Mouse (Mus musculus): Measurements from ENCODE around the gene Eid3. TPM values are rescaled to one million over a fixed set of nuclear protein-coding genes. Genes with fewer than 3 reads are reported as not detected.

Eid3 gene
- polyA plus RNA-seq, 1 experiment from 2014 or later: 0.64 TPM

DNA sequence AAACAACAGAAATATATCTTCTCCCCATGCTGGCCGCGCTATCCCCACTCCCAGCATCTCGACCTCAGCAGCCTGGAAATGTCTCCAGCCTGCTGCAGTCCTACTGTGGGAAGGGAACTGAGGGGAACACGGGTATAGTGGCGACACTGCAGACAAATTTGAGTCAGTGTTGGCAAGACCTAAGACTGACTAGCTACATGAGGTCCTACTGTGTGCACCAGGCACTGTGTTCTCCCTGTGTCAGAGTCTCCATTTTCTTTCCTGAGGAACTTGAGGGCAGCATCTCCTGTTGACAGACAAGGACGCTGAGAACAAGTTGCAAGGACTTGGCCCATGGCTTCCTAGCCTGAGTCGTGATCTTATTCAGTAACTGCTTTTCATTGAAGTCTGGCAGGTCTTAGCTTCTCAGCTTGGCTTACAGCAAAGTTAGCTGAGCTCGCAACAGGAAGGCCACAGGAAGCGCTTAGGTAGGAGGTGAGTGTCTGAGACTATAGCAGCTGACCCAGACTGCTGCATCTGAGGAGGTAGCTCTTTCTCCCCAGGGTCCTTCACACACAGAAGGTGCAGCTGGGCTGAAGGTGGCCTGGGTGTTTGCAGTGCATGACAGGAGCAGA, 26.1 kb downstream of the Eid3 start:
- H3K4me1 ChIP-seq (ENCODE audit: control insufficient read depth, insufficient read depth, low read length): no peaks in the 10 kb centered on the region; the same call in 1 of the 2 replicates
- H3K36me3 ChIP-seq (ENCODE audit: control insufficient read depth, insufficient read depth, low read length): peaks cover 25% of the 10 kb centered on the region
- H3K9ac ChIP-seq (ENCODE audit: low read length): no peak overlapping the region
- no peaks in the 10 kb centered on the region for H3K27me3 ChIP-seq (ENCODE audit: control insufficient read depth, insufficient read depth, low read length)
- H3K9me3 ChIP-seq (ENCODE audit: control insufficient read depth, low read length): no peaks in the 10 kb centered on the region
- H3K4me2 ChIP-seq (ENCODE audit: low read depth): no peak overlapping the region
- no peak overlapping the region for H3K27ac ChIP-seq (ENCODE audit: low read depth, low read length)
- DNase-seq (ENCODE audit: low spot score) (no peak), ATAC-seq (ENCODE audit: insufficient read depth, low FRiP score, low TSS enrichment) (no peak)
- 89% methylated on average over 9 of the region's 9 CpGs for WGBS
- H3K4me3 ChIP-seq (ENCODE audit: low read depth, low read length): no peak overlapping the region

DNA sequence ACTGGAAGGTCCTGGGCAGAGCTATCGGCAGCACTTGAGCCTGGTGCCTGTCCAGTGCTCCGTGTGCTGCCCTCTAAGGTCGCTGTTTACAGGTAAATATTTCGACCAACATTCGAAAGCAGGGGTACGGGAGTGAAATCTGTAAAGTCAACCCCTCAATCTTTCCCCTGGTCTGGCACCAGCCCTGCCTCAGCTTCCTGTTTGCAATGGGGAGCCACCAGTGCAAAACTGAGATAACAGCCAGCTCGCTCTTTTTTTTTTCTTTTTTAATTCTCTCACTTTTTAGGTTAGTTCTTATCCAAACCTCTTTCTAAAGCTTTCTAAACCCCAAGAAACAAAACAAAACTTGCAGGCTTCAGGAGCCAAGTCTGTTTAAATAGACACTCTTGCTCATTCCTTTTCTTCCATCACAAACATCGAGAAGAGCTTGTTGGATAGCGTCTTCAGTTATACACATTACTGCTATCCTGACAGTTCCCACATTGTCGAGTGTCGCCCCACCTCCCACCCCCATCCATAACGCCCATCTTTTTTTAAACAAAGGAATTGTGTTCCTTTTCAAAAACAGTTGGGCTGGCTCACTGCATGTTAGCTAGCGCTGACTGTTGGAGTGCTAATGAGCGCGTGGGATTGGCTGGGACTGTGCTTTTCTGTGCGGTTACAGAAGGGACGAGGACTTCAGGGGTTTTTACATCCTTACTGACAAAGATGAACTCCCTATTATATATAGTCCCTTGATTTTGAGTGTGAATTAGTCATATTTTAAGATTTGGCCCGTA, 27.6 kb downstream of the Eid3 start:
- H3K27ac ChIP-seq (ENCODE audit: low read depth, low read length): no peak overlapping the region
- no peaks in the 10 kb centered on the region for H3K27me3 ChIP-seq (ENCODE audit: control insufficient read depth, insufficient read depth, low read length)

DNA sequence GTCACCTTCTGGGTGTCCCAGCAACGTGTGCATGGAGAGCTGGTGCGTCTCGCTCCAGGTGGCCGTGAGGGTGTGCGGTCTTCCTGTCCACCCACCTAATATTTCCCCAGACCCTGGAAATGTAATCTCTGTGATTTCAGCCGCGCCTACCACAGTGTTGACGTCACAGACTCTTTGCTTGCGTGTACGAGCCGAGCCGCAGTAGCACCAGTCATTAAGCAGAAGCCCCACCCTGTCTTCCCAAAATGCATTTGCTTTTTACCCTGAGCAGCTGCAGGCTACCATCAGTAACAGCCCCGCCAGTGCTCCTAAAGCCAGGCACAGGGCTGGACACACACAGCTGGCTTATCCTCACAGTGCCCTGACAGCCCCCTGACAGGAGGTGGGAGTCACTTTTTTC, 31.5 kb downstream of the Eid3 start:
- peaks cover 16% of the 10 kb centered on the region for H3K36me3 ChIP-seq (ENCODE audit: control insufficient read depth, insufficient read depth, low read length)
- DNase-seq (ENCODE audit: low spot score) (no peak), ATAC-seq (ENCODE audit: insufficient read depth, low FRiP score, low TSS enrichment) (no peak)
- H3K27me3 ChIP-seq (ENCODE audit: control insufficient read depth, insufficient read depth, low read length): no peaks in the 10 kb centered on the region
- no peak overlapping the region for H3K4me3 ChIP-seq (ENCODE audit: low read depth, low read length)
- WGBS: 93% methylated on average over 13 of the region's 13 CpGs
- H3K9ac ChIP-seq (ENCODE audit: low read length): no peak overlapping the region
- H3K4me1 ChIP-seq (ENCODE audit: control insufficient read depth, insufficient read depth, low read length): 0 out of 2 replicates have a peak, but pooled peaks cover 2% of the 10 kb centered on the region
- no peak overlapping the region for H3K27ac ChIP-seq (ENCODE audit: low read depth, low read length)
- no peaks in the 10 kb centered on the region for H3K9me3 ChIP-seq (ENCODE audit: control insufficient read depth, low read length)
- H3K4me2 ChIP-seq (ENCODE audit: low read depth): no peak overlapping the region

More for the DNA sequence above, 27.6 kb downstream of the Eid3 start:
- DNase-seq (ENCODE audit: low spot score): no peak
- no peak overlapping the region for H3K4me3 ChIP-seq (ENCODE audit: low read depth, low read length)
- WGBS: 86% methylated on average over 18 of the region's 18 CpGs
- H3K36me3 ChIP-seq (ENCODE audit: control insufficient read depth, insufficient read depth, low read length): peaks cover 28% of the 10 kb centered on the region
- no peaks in the 10 kb centered on the region for H3K9me3 ChIP-seq (ENCODE audit: control insufficient read depth, low read length)
- H3K4me2 ChIP-seq (ENCODE audit: low read depth): no peak overlapping the region
- no peak overlapping the region for H3K9ac ChIP-seq (ENCODE audit: low read length)
- no peak for ATAC-seq (ENCODE audit: insufficient read depth, low FRiP score, low TSS enrichment)
- H3K4me1 ChIP-seq (ENCODE audit: control insufficient read depth, insufficient read depth, low read length): no peaks in the 10 kb centered on the region; the same call in 1 of the 2 replicates

DNA sequence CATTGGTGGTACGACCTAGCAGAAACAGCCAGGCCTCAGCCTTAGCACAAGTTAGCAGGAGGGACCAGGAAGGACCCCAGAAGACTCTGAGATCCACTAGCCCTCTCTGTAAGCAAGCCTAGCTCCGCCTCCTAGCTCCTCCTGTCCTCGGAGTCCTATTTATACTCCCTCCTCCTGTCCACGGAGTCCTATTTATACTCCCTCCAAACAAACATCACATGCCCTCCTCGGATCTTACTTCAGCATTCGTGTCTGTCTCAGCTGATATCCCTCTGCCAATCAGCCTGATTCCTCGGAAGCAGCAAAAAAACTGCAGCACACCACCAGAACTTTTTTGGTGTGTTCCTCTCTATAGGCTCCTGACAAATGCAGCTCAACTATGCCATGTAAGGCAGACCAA, 32.5 kb downstream of the Eid3 start:
- Histone ChIP-seq H3K4me3 (ENCODE audit: low read depth, low read length) (no peak overlapping the region), H3K27ac (ENCODE audit: low read depth, low read length) (no peak overlapping the region), H3K27me3 (ENCODE audit: control insufficient read depth, insufficient read depth, low read length) (no peaks in the 10 kb centered on the region), H3K9ac (ENCODE audit: low read length) (no peak overlapping the region), H3K9me3 (ENCODE audit: control insufficient read depth, low read length) (no peaks in the 10 kb centered on the region), H3K36me3 (ENCODE audit: control insufficient read depth, insufficient read depth, low read length) (peaks cover 16% of the 10 kb centered on the region), H3K4me1 (ENCODE audit: control insufficient read depth, insufficient read depth, low read length) (0 out of 2 replicates have a peak, but pooled peaks cover 2% of the 10 kb centered on the region), H3K4me2 (ENCODE audit: low read depth) (no peak overlapping the region)
- 67% methylated on average over 7 of the region's 7 CpGs for WGBS
- no peak for ATAC-seq (ENCODE audit: insufficient read depth, low FRiP score, low TSS enrichment)
- no peak for DNase-seq (ENCODE audit: low spot score)

DNA sequence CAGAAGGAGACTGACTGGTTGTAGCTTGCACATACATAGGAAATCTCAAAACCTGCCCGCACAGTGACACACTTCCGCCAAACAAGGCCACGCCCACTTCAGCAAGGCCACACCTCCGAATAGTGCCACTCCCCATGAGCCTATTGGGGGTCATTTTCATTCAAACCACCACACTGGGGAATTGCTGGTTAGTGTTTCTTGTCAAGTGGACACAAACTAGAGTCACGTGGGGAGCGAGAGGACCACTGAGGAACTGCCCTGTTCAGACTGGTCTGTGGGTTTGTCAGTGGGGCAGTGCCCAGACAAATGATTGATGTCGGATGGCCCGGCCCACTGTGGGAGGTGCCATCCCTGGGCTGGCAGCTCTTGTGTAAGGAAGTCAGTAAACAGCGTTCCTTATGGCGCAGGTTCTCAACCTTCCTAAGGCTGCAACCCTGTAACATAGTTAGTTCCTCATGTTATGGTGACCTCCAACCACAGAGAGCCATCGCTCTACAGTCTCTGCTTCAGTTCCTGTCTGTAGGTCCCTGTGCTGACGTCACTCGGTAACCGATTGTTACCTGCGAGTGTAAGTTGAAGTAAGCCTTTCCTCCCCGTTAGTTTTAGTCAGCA, 33.5 kb downstream of the Eid3 start:
- Histone ChIP-seq H3K36me3 (ENCODE audit: control insufficient read depth, insufficient read depth, low read length) (peaks cover 16% of the 10 kb centered on the region), H3K27me3 (ENCODE audit: control insufficient read depth, insufficient read depth, low read length) (no peaks in the 10 kb centered on the region), H3K4me2 (ENCODE audit: low read depth) (0 out of 2 replicates have a peak overlapping the region, but pooled peaks have one; percentile 0), H3K4me3 (ENCODE audit: low read depth, low read length) (no peak overlapping the region), H3K9me3 (ENCODE audit: control insufficient read depth, low read length) (no peaks in the 10 kb centered on the region), H3K27ac (ENCODE audit: low read depth, low read length) (peak overlapping the region; percentile 5; the same call in 1 of the 2 replicates), H3K4me1 (ENCODE audit: control insufficient read depth, insufficient read depth, low read length) (0 out of 2 replicates have a peak, but pooled peaks cover 2% of the 10 kb centered on the region), H3K9ac (ENCODE audit: low read length) (no peak overlapping the region)
- ATAC-seq (ENCODE audit: insufficient read depth, low FRiP score, low TSS enrichment) (peak; percentile 59), DNase-seq (ENCODE audit: low spot score) (peak; percentile 46)
- 39% methylated on average over 16 of the region's 16 CpGs for WGBS

DNA sequence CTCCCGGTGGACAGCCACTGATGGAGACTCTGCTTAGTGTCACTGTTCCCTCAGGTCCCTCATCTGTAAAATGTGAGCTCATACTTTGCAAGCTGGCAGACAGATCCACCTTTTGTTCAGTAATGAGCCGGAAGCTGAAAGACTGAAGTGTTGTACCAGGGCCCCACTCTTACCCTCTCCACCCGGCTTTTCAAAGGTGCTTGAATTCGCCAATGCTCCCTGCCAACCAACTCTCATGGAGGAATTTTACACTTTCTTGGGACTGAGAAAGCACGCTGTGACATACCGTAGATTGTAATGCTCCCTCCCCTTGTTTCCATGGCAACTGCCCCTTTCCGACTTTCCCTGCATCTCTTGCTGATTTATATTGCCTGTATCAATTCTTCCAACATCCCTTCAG, 34.1 kb downstream of the Eid3 start:
- DNase-seq (ENCODE audit: low spot score): peak; percentile 55
- H3K27me3 ChIP-seq (ENCODE audit: control insufficient read depth, insufficient read depth, low read length): no peaks in the 10 kb centered on the region
- 0 out of 2 replicates have a peak, but pooled peaks cover 2% of the 10 kb centered on the region for H3K4me1 ChIP-seq (ENCODE audit: control insufficient read depth, insufficient read depth, low read length)
- H3K36me3 ChIP-seq (ENCODE audit: control insufficient read depth, insufficient read depth, low read length): peaks cover 13% of the 10 kb centered on the region
- no peak overlapping the region for H3K9ac ChIP-seq (ENCODE audit: low read length)
- peak; percentile 29 for ATAC-seq (ENCODE audit: insufficient read depth, low FRiP score, low TSS enrichment)
- 0 out of 2 replicates have a peak overlapping the region, but pooled peaks have one; percentile 0 for H3K4me2 ChIP-seq (ENCODE audit: low read depth)
- no peaks in the 10 kb centered on the region for H3K9me3 ChIP-seq (ENCODE audit: control insufficient read depth, low read length)
- H3K4me3 ChIP-seq (ENCODE audit: low read depth, low read length): no peak overlapping the region
- peak overlapping the region; percentile 5; the same call in 1 of the 2 replicates for H3K27ac ChIP-seq (ENCODE audit: low read depth, low read length)
- 19% methylated on average over 7 of the region's 7 CpGs for WGBS

DNA sequence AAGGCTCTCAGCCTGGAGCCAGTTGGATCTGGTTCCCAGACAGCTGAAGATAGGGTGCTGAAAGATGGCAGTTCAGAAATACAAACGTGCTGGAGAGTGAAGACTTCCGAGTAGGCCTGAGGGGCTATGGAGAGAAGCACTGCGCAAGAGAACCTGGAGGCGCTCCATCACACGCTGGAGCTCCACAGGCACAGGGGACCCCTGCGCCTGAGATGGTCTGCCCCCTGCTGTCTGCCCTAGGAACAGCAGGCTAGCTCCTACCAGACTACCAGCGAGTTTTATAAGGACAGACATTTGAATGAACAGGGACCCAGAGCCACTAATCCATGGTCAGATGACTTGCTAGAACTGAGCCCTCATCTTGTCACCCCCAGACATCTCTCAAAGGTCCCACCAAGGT, 35.0 kb downstream of the Eid3 start:
- Histone ChIP-seq H3K4me2 (ENCODE audit: low read depth) (no peak overlapping the region), H3K36me3 (ENCODE audit: control insufficient read depth, insufficient read depth, low read length) (peaks cover 8% of the 10 kb centered on the region), H3K9me3 (ENCODE audit: control insufficient read depth, low read length) (no peaks in the 10 kb centered on the region), H3K27ac (ENCODE audit: low read depth, low read length) (no peak overlapping the region), H3K4me3 (ENCODE audit: low read depth, low read length) (no peak overlapping the region), H3K9ac (ENCODE audit: low read length) (no peak overlapping the region), H3K4me1 (ENCODE audit: control insufficient read depth, insufficient read depth, low read length) (0 out of 2 replicates have a peak, but pooled peaks cover 2% of the 10 kb centered on the region), H3K27me3 (ENCODE audit: control insufficient read depth, insufficient read depth, low read length) (no peaks in the 10 kb centered on the region)
- DNase-seq (ENCODE audit: low spot score) (peak; percentile 87), ATAC-seq (ENCODE audit: insufficient read depth, low FRiP score, low TSS enrichment) (peak; percentile 38; the same call in 1 of the 2 replicates)
- WGBS: 6% methylated on average over 7 of the region's 7 CpGs

DNA sequence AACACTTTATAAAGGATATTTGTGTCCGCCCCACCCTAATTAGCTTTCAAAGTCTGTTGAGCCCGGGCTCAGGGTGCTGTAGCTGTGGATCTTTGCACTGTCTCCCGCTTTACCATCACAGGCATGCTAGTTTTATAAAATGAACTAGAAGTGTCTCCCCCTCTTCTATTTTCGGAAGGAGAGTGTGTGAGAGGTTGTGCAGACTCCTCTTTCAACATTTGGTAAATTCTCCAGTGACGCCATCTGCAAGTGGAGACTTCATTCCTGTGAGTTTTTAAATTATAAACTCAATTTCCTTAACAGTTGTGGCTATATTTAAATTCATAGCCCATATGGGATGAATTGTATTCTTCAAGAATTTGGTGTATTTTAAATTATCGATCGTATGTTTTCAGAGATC, 42.1 kb downstream of the Eid3 start:
- 91% methylated on average over 7 of the region's 7 CpGs for WGBS
- no peak overlapping the region for H3K4me2 ChIP-seq (ENCODE audit: low read depth)
- DNase-seq (ENCODE audit: low spot score) (no peak), ATAC-seq (ENCODE audit: insufficient read depth, low FRiP score, low TSS enrichment) (no peak)
- no peaks in the 10 kb centered on the region for H3K9me3 ChIP-seq (ENCODE audit: control insufficient read depth, low read length)
- H3K4me1 ChIP-seq (ENCODE audit: control insufficient read depth, insufficient read depth, low read length): no peaks in the 10 kb centered on the region
- no peak overlapping the region for H3K9ac ChIP-seq (ENCODE audit: low read length)
- H3K27me3 ChIP-seq (ENCODE audit: control insufficient read depth, insufficient read depth, low read length): no peaks in the 10 kb centered on the region
- H3K36me3 ChIP-seq (ENCODE audit: control insufficient read depth, insufficient read depth, low read length): no peaks in the 10 kb centered on the region
- H3K27ac ChIP-seq (ENCODE audit: low read depth, low read length): no peak overlapping the region
- no peak overlapping the region for H3K4me3 ChIP-seq (ENCODE audit: low read depth, low read length)
